Mouse (Mus musculus): ENCODE measurements around the gene Adgra3.

DNA sequence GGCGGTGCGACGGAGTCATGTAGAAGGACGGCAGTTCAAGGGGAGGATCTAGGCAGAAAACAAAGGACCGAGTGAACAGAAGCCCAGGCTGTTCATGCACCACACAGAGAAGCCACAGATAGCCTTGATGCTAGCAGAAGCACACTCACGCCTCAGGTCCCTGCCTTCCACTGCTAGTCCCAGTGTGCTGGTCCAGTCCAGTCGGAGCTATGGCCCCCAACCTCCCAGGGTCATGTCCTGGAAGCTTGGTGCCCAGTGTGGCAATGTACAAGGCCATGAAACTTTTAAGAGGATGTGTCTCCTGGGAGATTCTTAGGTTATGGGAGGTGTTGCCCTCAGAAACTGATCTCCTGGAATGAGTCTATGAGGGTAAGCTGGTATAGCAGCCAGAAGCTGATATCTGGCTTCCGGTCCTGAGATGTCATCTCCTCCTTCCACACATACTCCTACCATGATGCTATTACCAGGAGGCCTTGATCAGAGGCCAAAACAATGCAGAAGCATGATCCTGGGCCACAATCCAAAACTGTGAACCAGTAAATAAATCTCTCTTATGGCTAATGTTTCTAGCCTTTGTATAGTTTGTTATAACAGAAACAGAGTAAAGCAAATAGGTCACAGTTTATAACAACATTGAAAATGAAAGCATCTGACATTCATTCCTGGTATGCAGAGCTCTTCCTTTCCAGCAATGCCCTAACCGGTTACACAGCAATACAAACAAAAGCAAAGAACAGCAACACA is 51.7 kb downstream of the Adgra3 start:
- TF ChIP-seq CTCF (IDR thresholded peaks at IDR 0.05) (no peak), EP300 (IDR thresholded peaks at IDR 0.05) (peak; percentile 57; the same call in 1 of the 2 replicates)

Measured in lung, postnatal 0 days (tissue).